Mouse (Mus musculus): ENCODE measurements around the gene Uhrf1bp1.

- TF ChIP-seq EP300 (IDR thresholded peaks at IDR 0.05) (peak; percentile 63), CTCF (IDR thresholded peaks at IDR 0.05) (peak; percentile 19)
Measured at GRCm38 (mm10) chr17:27820568-27821406, 35.5 kb upstream of the Uhrf1bp1 start, which contains the start of gene D17Wsu92e.

Measured in lung, postnatal 0 days (tissue).